Mouse (Mus musculus) bone marrow, adult 2 months (tissue): ENCODE measurements around the gene Cyfip1.

Experiments used
- CTCF ChIP-seq: fragments of 200-500 bp; IDR thresholded peaks from 2 replicates; pipeline ENCODE4 v1.5.1; 2011; ENCODE audit warnings: low read length, control low read depth; ENCODE audit not compliant: control insufficient read depth, insufficient read depth
- POLR2A ChIP-seq: fragments of 200-500 bp; IDR thresholded peaks from 2 replicates; pipeline ENCODE4 v1.6.1; 2011; ENCODE audit warnings: low read depth, mild to moderate bottlenecking, control low read depth, low read length, borderline replicate concordance; ENCODE audit not compliant: control insufficient read depth

DNA sequence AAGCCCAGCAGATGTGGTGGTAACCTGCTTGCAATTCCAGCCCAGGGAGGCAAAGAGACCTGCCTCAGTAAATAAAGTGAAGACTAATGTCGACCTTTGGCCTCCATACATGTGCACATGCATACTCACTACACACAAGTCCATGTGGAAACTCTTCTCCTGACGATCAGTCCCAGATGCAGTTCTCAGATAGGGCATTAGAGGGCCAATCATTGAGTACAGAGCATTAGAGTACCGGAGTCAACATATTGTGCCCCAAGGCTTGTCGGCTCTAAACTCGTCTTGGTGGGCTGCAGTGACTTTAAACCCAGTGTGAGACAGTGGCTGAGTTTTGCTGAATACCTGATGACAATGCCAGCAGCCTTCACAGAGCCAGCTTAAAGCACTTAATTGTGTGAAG, 17.1 kb upstream of the Cyfip1 start:
- no peak for TF ChIP-seq CTCF
- TF ChIP-seq POLR2A, result no peak
